Mouse (Mus musculus) olfactory bulb, adult 2 months (tissue): ENCODE measurements around the gene Ugt2b1.

Experiments
- CTCF ChIP-seq: fragments of 200-500 bp; IDR thresholded peaks from 2 replicates; pipeline ENCODE4 v1.5.1; 2012; ENCODE audit warnings: low read depth, mild to moderate bottlenecking, low read length, moderate library complexity; ENCODE audit not compliant: insufficient read depth
- POLR2A ChIP-seq: fragments of 200-500 bp; IDR thresholded peaks from 2 replicates; pipeline ENCODE4 v1.6.1; 2012; ENCODE audit warnings: mild to moderate bottlenecking, low read depth, low read length, moderate library complexity; ENCODE audit not compliant: insufficient read depth

DNA sequence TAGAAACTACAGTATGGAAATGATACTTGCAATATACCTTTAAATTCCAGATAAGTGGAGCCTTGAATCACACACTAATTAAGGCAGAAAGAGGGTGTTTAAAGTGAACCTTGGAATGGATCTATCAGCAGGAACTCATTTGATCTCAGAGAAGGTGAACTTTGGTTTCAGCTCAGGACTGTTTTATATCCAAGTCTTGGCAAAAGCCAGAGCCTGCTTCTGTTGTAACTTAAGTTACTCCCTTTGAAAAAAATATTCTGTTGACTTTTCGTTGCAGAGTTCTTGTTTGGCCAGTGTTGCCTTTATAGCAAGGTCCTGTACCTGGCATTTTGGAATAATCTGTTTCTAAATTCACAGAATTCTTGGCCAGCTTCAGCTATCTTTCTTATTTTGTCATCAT is 15.6 kb downstream of the Ugt2b1 start:
- TF ChIP-seq CTCF: no peak
- no peak for TF ChIP-seq POLR2A
